Mouse (Mus musculus) stomach, embryonic 14.5 days (tissue): Measurements from ENCODE around the gene Napepld. TPM values are rescaled to one million over a fixed set of nuclear protein-coding genes. Genes with fewer than 3 reads are reported as not detected.
"Not testable (repeated sequence)": the region's sequence is repeated elsewhere in the genome, so short reads cannot be mapped to it uniquely, and the experiment has no call there.

ENCODE experiments used
- ATAC-seq: fragments of 200-750 bp; cut with Nextera tagmentation; 2 replicates; pipeline ENCODE4 v1.8.0; 2017; ENCODE audit warnings: low read depth, moderate TSS enrichment; ENCODE audit not compliant: insufficient number of reproducible peaks, insufficient read depth, low FRiP score
- H3K27ac ChIP-seq: fragments of 300-500 bp; sonication (generic); 2 replicates; pipeline ENCODE4 v1.5.1; 2014; ENCODE audit warnings: mild to moderate bottlenecking, low read length, moderate library complexity, mixed read lengths
- H3K27me3 ChIP-seq: fragments of 300-500 bp; sonication (generic); 2 replicates; pipeline ENCODE4 v1.6.1; 2014; ENCODE audit warnings: low read length, control low read depth, mixed read lengths; ENCODE audit not compliant: control insufficient read depth, insufficient read depth
- H3K36me3 ChIP-seq: fragments of 300-500 bp; sonication (generic); 2 replicates; pipeline ENCODE4 v1.6.1; 2014; ENCODE audit warnings: mild to moderate bottlenecking, control low read depth, low read length, moderate library complexity, mixed read lengths; ENCODE audit not compliant: control insufficient read depth, insufficient read depth
- H3K4me1 ChIP-seq: fragments of 300-500 bp; sonication (generic); 2 replicates; pipeline ENCODE4 v1.6.1; 2014; ENCODE audit warnings: low read length, control low read depth, mixed read lengths; ENCODE audit not compliant: control insufficient read depth, insufficient read depth
- H3K4me2 ChIP-seq: fragments of 300-500 bp; sonication (generic); replicated peaks from 2 replicates; pipeline ENCODE4 v1.6.1; 2014; ENCODE audit warnings: low read depth, low read length, control low read depth
- H3K4me3 ChIP-seq: fragments of 300-500 bp; sonication (generic); 2 replicates; pipeline ENCODE4 v1.5.1; 2014; ENCODE audit warnings: low read depth, low read length, control low read depth
- H3K9ac ChIP-seq: fragments of 300-500 bp; sonication (generic); replicated peaks from 2 replicates; pipeline ENCODE4 v1.6.1; 2014; ENCODE audit warnings: low read depth, mild to moderate bottlenecking, control low read depth, low read length, moderate library complexity, mixed read lengths
- H3K9me3 ChIP-seq: fragments of 300-500 bp; sonication (generic); 2 replicates; pipeline ENCODE4 v1.6.1; 2016; ENCODE audit warnings: low read depth, low read length, control low read depth; ENCODE audit not compliant: control insufficient read depth
- WGBS: fragments of 180-500 bp; shearing (Covaris S2); extraction: QIAGEN DNeasy Blood & Tissue Kit; methylation state at CpG from one replicate; pipeline ENCODE4 v1.1.7; 2014; 5-methylcytosine and 5-hydroxymethylcytosine counted together
- polyA plus RNA-seq: library from polyadenylated mRNA; unstranded; fragments of >200 nt; fragmentation: Nextera tagmentation; extraction: Ambion mirVana; gene quantifications from 2 replicates; pipeline ENCODE4 v1.2.1, GENCODE M21; 2014

Napepld gene
- polyA plus RNA-seq, 1 experiment from 2014 or later = 3.7 TPM

GRCm38 (mm10) chr5:21702009-21702364 lies 791 bp upstream of the Napepld start:
- Histone ChIP-seq H3K4me2 (peak overlapping the region; percentile 61), H3K36me3 (no peaks in the 10 kb centered on the region), H3K4me3 (peak overlapping the region; percentile 63), H3K9ac (peak overlapping the region; percentile 71; the same call in 1 of the 2 replicates), H3K9me3 (no peaks in the 10 kb centered on the region), H3K27me3 (no peaks in the 10 kb centered on the region), H3K4me1 (no peaks in the 10 kb centered on the region), H3K27ac (peak overlapping the region; percentile 90; the same call in 1 of the 2 replicates)
- 54% methylated on average over 2 of the region's 2 CpGs for WGBS
- no peak for ATAC-seq

GRCm38 (mm10) chr5:21700934-21701333 lies 262 bp downstream of the Napepld start:
- ATAC-seq = no peak; the same call in none of the 2 replicates
- H3K4me3 ChIP-seq = peak overlapping the region; percentile 63
- no peaks in the 10 kb centered on the region for H3K36me3 ChIP-seq
- no peaks in the 10 kb centered on the region for H3K4me1 ChIP-seq
- peak overlapping the region; percentile 61 for H3K4me2 ChIP-seq
- H3K27ac ChIP-seq = 0 out of 2 replicates have a peak overlapping the region, but pooled peaks have one; percentile 21
- no peaks in the 10 kb centered on the region for H3K27me3 ChIP-seq
- peak overlapping the region; percentile 14; the same call in 1 of the 2 replicates for H3K9ac ChIP-seq
- WGBS = under 1% methylated on average over 22 of the region's 22 CpGs
- no peaks in the 10 kb centered on the region for H3K9me3 ChIP-seq

DNA sequence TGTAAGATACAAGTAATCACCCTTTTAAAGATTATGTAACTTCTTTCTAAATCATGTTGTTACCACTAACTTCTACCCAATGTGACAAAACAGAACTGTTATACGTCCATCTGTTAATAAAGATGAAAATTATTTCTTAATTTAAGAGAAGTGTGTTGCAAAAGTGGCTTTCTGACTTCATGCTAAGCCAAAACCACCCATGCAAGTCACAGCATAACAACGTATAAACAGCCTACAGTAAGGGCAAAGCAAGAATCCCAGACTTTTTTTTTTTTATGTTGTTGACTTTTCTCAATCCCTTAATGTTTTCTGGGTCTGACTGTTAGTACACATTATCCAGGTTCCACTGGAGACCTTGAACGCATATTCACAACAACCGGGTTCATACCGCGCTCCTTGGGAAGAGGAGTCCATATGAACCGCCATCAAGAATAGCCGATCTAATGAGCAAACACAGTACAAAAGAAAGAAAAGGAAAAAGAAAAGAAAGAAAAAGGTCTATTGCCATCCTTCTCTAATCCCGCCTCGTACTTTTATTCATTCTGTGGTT lies 849 bp downstream of the Napepld start:
- no peak overlapping the region for H3K27ac ChIP-seq
- H3K36me3 ChIP-seq = no peaks in the 10 kb centered on the region
- no peak for ATAC-seq
- no peaks in the 10 kb centered on the region for H3K4me1 ChIP-seq
- peak overlapping the region; percentile 61 for H3K4me2 ChIP-seq
- 16% methylated on average over 10 of the region's 10 CpGs for WGBS
- no peak overlapping the region; the same call in 1 of the 2 replicates for H3K9ac ChIP-seq
- H3K27me3 ChIP-seq = no peaks in the 10 kb centered on the region
- no peaks in the 10 kb centered on the region for H3K9me3 ChIP-seq
- H3K4me3 ChIP-seq = peak overlapping the region; percentile 63

- H3K27me3 ChIP-seq, H3K9me3 ChIP-seq, H3K4me1 ChIP-seq, H3K4me2 ChIP-seq, ATAC-seq, H3K9ac ChIP-seq, H3K4me3 ChIP-seq, H3K36me3 ChIP-seq, H3K27ac ChIP-seq: not testable (repeated sequence)
- 81% methylated on average over 3 of the region's 3 CpGs for WGBS
Observed at GRCm38 (mm10) chr5:21699555-21699954, 1.6 kb downstream of the Napepld start.

DNA sequence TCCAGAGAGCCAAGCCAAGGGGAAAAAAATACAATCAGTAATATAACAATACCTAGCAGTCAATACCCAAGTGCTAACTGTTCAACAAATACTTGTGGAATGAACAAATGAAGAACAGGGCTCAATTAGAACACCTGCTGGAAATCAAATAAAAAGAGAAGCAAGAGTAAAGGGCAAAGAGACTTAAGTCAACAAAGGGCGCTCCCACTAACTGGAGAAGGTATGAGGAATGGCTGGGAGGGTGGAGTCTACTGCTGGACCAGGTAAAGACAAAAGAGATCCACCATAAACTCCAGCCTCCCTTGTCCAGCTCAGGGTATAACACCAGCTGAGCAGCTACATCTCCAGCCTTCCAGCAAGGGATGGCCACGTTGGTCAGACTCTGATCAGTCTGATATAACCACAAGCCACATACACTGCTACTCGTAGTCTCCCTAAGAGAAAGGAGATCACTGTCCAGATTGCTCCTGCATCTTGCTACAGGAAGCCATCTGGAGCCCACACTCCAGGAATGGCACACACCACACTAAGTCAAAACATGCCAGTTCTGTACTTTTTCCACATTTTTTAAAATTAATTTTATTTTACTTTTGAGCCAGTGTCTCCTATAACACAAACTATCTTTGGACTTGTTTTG lies 6.2 kb downstream of the Napepld start:
- Histone ChIP-seq H3K27me3 (no peaks in the 10 kb centered on the region), H3K9ac (no peak overlapping the region), H3K4me1 (no peaks in the 10 kb centered on the region), H3K4me2 (no peak overlapping the region), H3K36me3 (no peaks in the 10 kb centered on the region), H3K4me3 (no peak overlapping the region), H3K9me3 (no peaks in the 10 kb centered on the region), H3K27ac (no peak overlapping the region)
- ATAC-seq = 0 out of 2 replicates have a peak, but pooled peaks have one; percentile 23
- WGBS = 76% methylated on average over 3 of the region's 3 CpGs

DNA sequence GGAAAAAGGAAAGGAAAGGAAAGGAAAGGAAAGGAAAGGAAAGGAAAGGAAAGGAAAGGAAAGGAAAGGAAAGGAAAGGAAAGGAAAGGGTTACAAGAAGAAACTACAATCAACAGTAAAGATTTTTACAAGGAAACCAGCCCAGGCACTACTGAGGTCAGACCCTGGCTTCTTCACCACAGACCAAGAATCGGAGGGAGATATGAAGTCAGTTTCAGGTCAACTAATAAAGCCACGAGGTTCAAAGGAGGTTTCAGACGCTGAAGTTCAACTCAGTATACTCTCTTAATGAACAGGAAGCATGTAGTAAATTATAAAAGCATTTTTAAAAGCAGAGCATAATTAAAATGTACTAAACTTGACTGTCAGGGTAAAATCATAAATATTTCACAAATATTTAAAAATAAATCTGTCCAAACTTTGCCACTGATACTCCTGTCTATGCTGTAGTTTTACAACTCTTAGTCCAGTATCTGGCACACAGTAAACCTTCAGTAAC lies 7.8 kb downstream of the Napepld start:
- ATAC-seq = no peak

DNA sequence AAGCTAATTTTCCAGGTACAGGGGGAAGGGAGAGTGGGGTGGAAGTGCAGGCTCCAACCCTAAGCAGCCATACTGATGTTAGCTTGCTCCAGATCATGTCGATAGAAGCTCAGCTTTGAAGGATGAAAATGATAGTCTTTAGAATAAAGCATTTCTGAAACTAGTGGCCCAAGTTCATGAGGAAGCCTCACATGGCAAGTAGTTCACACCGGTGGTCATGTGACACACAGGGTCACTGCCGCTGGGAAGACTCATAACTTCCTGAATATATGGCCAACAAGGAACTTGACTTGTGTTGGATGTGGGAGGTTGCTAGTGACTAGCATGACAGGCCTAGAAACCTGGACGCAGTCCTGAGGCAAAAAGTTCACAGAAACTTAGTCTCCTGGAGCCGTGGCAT lies 9.0 kb downstream of the Napepld start:
- Histone ChIP-seq H3K9me3 (no peaks in the 10 kb centered on the region), H3K36me3 (no peaks in the 10 kb centered on the region), H3K9ac (no peak overlapping the region), H3K4me2 (no peak overlapping the region), H3K4me1 (no peaks in the 10 kb centered on the region), H3K4me3 (no peak overlapping the region), H3K27me3 (no peaks in the 10 kb centered on the region), H3K27ac (no peak overlapping the region)
- ATAC-seq = no peak
- WGBS = 95% methylated on average over 5 of the region's 5 CpGs

More for the DNA sequence above, 7.8 kb downstream of the Napepld start:
- 59% methylated on average over 3 of the region's 3 CpGs for WGBS
- Histone ChIP-seq H3K4me3 (no peak overlapping the region), H3K9me3 (no peaks in the 10 kb centered on the region), H3K4me1 (no peaks in the 10 kb centered on the region), H3K27ac (no peak overlapping the region), H3K36me3 (no peaks in the 10 kb centered on the region), H3K9ac (no peak overlapping the region), H3K27me3 (no peaks in the 10 kb centered on the region), H3K4me2 (no peak overlapping the region)

DNA sequence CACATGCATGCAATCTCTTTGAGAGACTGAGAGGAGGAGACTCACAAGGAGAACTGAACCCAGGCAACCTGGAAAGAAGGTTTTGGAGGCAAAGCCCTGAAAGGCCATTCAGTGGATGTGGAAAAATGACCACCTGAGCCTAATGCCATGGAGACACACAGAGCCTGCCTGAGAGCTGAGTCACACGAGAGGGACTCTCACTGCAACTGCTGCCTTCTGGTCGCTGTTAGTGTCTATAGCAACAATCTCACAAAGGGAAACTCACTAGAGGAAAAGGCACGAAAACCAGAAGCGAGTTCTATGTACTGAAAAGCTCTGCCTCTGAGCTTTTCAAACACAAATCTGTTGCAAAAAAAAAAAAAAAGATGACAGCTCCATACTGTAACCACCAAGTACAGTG lies 14.2 kb downstream of the Napepld start:
- no peak overlapping the region for H3K27ac ChIP-seq
- 68% methylated on average over 4 of the region's 4 CpGs for WGBS
- no peaks in the 10 kb centered on the region for H3K36me3 ChIP-seq
- no peaks in the 10 kb centered on the region for H3K4me1 ChIP-seq
- no peaks in the 10 kb centered on the region for H3K27me3 ChIP-seq
- H3K9ac ChIP-seq = no peak overlapping the region
- no peak for ATAC-seq
- no peak overlapping the region for H3K4me2 ChIP-seq
- no peaks in the 10 kb centered on the region; the same call in 1 of the 2 replicates for H3K9me3 ChIP-seq
- H3K4me3 ChIP-seq = no peak overlapping the region
